Mouse (Mus musculus) testis, adult 2 months (tissue): Measurements from ENCODE around the gene Gm28051. TPM values are rescaled to one million over a fixed set of nuclear protein-coding genes. Genes with fewer than 3 reads are reported as not detected.

Source experiments
- H3K27ac ChIP-seq: fragments of 200-500 bp; 2 replicates; pipeline ENCODE4 v1.5.1; 2012; ENCODE audit warnings: low read depth, low read length; ENCODE audit not compliant: control insufficient read depth, insufficient read depth
- H3K27me3 ChIP-seq: fragments of 200-500 bp; 2 replicates; pipeline ENCODE4 v1.6.1; 2012; ENCODE audit warnings: mild to moderate bottlenecking, low read length, moderate library complexity; ENCODE audit not compliant: control insufficient read depth, insufficient read depth
- H3K36me3 ChIP-seq: fragments of 200-500 bp; 2 replicates; pipeline ENCODE4 v1.6.1; 2012; ENCODE audit warnings: mild to moderate bottlenecking, low read length; ENCODE audit not compliant: control insufficient read depth, insufficient read depth
- H3K4me1 ChIP-seq: fragments of 200-500 bp; 2 replicates; pipeline ENCODE4 v1.6.1; 2012; ENCODE audit warnings: low read length; ENCODE audit not compliant: control insufficient read depth, insufficient read depth
- H3K4me3 ChIP-seq: fragments of 200-500 bp; 2 replicates; pipeline ENCODE4 v1.5.1; 2012; ENCODE audit warnings: low read depth, mild to moderate bottlenecking, low read length, moderate library complexity, mixed read lengths; ENCODE audit not compliant: control insufficient read depth
- CTCF ChIP-seq: fragments of 200-500 bp; IDR thresholded peaks from 2 replicates; pipeline ENCODE4 v1.5.1; 2012; ENCODE audit warnings: low read depth, mild to moderate bottlenecking, inconsistent platforms, low read length, moderate library complexity; ENCODE audit not compliant: control insufficient read depth, insufficient read depth, insufficient replicate concordance
- POLR2A ChIP-seq: fragments of 200-500 bp; IDR thresholded peaks from 2 replicates; pipeline ENCODE4 v1.6.1; 2012; ENCODE audit warnings: low read depth, mild to moderate bottlenecking, inconsistent platforms, low read length, moderate library complexity; ENCODE audit not compliant: control insufficient read depth
- polyA plus RNA-seq: library from polyadenylated mRNA; depleted of rRNA; stranded (reverse); fragments of >200 nt; gene quantifications from 2 replicates; pipeline ENCODE4 v1.2.3, GENCODE M21; 2012

Gene Gm28051
- polyA plus RNA-seq, 1 experiment: 3.6 TPM

DNA sequence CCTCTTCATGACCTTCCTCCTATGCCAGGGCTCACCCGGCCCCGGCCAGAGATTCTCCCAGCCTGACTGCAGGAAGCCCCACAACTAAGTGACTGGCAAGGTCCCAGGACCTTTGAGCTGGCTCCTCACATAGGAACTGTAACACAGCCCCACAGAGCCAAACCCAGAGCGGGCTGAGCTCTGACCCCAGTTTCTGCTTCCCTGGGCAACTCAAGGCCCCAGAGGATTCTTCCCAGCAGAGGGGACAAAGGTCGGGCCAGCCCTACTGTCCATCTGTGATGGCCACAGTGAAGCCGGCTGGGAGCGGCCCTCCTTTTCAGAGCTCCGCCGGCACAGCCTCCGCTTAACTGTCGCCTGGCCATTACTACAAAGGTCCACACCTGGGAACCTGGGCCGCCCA lies 66.4 kb downstream of the Gm28051 start:
- no peak overlapping the region for H3K4me3 ChIP-seq
- no peaks in the 10 kb centered on the region for H3K36me3 ChIP-seq
- H3K4me1 ChIP-seq: peaks cover 6% of the 10 kb centered on the region
- no peak overlapping the region for H3K27ac ChIP-seq
- no peak for TF ChIP-seq CTCF
- H3K27me3 ChIP-seq: no peaks in the 10 kb centered on the region

DNA sequence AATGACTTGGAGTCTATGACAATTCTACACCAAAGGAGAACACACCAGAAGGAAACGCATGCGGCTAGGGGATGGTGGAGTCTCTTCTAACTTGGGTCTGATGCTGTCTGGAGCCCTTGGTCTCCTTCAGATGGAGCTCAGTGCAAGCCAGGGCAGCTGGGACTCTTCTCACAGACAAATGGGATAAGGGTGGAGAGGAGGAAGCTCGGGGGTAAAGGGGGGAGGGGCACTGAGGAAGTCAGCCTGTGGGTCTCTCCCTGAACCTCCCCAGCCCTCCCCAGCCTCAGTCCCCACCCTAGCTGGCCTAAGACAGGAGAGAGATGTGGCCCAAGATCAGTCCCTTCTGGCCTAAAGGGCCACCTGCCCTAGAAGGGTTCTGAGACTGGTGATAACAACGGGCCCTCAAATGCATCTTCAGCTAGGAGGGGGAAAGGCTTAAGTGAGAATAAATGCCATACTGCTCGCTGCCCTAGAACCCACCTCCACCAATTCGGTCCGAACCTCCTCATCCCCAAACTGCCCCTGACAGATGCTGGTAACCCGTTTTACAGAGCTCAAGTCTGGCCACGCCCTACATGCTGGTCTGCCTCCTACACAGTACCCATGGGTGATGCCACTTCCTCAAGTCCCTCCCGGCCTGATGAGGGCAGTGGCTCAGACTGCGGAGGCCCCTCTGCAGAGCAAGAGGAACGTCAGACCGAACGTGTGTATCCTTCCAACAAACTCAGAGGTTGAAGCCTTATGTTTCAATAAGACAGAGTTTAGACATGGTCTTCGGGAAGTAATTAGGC lies 67.6 kb downstream of the Gm28051 start:
- Histone ChIP-seq H3K27ac (no peak overlapping the region), H3K4me3 (no peak overlapping the region), H3K36me3 (no peaks in the 10 kb centered on the region), H3K27me3 (no peaks in the 10 kb centered on the region), H3K4me1 (peaks cover 2% of the 10 kb centered on the region; the same call in 1 of the 2 replicates)
- TF ChIP-seq CTCF: no peak
- no peak for TF ChIP-seq POLR2A

DNA sequence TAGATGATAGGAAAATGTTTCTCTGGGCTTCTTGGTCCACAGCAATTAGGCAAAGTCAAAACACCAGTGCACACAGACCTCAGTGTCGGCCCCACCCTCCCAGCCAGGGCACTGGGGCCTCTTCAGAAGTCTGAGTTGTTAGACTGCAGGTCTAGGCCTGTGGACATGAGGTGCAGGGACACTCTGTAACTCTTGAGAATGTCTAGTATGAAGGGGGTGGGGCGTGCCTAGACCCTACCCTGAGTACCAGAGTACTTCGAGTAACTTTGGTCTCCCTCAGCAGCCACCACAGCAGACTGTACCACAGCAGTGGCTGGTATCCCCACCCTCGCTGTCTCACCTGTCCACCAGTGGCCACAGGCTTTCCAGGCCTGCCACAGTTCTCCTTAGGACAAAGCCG lies 71.2 kb downstream of the Gm28051 start:
- Histone ChIP-seq H3K4me3 (no peak overlapping the region), H3K27me3 (no peaks in the 10 kb centered on the region), H3K27ac (no peak overlapping the region), H3K4me1 (peaks cover 5% of the 10 kb centered on the region; the same call in 1 of the 2 replicates), H3K36me3 (no peaks in the 10 kb centered on the region)
- TF ChIP-seq CTCF: no peak
- no peak for TF ChIP-seq POLR2A

DNA sequence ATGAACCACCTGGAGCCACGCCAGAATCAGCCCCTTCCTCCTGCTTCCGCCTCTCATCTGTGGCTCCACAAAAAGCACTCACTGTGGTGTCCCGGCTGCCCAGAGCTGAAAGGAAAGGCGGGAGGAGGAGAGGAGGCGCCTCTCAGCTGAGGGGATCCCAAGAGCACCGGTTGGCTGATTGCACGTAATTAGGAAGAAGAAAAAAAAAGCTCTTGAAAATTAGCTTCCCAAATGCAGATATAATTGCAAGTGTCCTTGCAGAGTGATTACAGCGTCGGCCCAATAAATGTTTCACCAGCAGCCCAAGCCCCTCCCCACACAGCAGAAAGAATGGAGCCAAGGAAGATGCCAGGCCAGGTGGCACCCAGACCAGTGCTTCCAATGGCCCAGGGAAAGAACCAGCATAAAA lies 72.0 kb downstream of the Gm28051 start:
- no peak overlapping the region for H3K4me3 ChIP-seq
- no peak overlapping the region for H3K27ac ChIP-seq
- no peaks in the 10 kb centered on the region for H3K27me3 ChIP-seq
- no peaks in the 10 kb centered on the region for H3K36me3 ChIP-seq
- TF ChIP-seq CTCF (no peak), POLR2A (no peak)
- peaks cover 9% of the 10 kb centered on the region for H3K4me1 ChIP-seq

DNA sequence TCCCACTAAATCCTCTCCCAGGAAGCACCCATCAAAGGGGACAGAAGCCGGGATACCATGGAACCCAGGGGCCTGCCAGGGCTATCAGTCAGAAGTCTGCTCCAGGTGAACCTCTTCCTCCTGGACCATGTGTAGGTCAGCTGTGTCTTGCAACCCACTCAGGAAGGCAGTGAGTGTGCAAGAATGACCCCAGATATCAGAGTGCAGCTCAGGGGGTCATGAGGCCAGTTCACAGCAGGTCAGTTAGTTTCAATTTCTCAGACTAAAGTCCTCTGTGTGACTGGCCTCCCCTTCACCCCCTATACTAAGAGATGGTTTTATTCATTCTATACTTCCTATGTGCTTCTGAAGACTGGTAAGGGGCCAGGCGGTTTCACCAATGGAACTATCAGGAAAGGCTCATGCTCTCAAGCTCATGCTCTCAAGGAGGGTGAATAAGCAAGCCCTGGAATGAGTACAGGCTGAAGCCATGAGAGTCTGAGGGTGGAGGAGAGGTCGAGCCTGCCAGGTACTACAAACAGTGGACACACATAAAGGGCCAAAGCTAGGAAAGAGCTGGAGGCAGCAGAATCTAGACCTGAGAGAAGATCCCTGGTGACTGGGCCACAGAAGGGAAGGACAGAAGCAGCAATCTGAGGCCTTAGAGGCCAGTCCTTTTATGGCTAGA lies 72.7 kb downstream of the Gm28051 start:
- TF ChIP-seq POLR2A (no peak), CTCF (no peak)
- no peaks in the 10 kb centered on the region for H3K27me3 ChIP-seq
- no peak overlapping the region for H3K27ac ChIP-seq
- no peaks in the 10 kb centered on the region for H3K36me3 ChIP-seq
- peaks cover 9% of the 10 kb centered on the region for H3K4me1 ChIP-seq
- H3K4me3 ChIP-seq: no peak overlapping the region

DNA sequence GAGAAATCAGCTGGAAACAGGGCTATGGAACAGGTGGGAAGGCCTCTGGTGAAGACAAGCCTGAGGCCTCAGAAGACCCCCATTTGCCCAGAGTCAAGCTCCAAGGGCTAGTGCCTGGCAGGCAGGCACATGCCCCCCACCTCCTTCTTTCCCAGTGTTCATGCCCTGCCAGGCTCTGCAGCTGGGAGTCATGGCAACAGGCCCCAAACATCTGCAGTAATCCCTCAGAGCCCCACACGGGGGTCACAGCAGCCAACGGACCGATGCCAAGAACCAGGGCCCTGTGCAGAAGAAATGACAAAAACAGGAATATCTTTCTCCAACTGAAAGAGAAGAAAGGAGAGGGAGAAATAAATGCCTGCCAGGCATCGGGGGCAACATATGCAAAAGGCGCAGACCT lies 73.6 kb downstream of the Gm28051 start:
- Histone ChIP-seq H3K27ac (no peak overlapping the region), H3K36me3 (no peaks in the 10 kb centered on the region), H3K4me3 (no peak overlapping the region), H3K4me1 (peaks cover 12% of the 10 kb centered on the region), H3K27me3 (no peaks in the 10 kb centered on the region)
- TF ChIP-seq CTCF (no peak), POLR2A (no peak)

DNA sequence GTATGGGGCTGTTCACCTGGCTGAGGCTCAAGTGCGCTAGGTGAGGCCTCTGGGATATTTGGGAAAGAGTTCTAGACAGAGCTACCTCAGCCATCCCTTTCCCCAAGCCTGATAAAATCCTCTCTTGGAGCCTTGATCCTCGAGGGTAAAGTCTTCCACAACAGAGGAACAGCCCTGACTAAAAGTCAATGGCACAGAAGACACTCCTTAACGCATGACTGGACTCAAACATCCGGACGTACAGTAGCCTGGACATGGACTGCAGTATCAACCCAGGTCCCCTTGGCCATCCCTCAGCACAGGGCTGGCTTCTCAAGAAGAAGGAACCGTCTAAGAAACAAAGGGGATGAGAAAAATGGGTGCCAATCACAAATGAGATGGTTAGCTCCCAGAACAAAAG lies 74.1 kb downstream of the Gm28051 start:
- no peaks in the 10 kb centered on the region for H3K27me3 ChIP-seq
- no peaks in the 10 kb centered on the region for H3K36me3 ChIP-seq
- TF ChIP-seq CTCF (no peak), POLR2A (no peak)
- H3K27ac ChIP-seq: no peak overlapping the region
- peaks cover 12% of the 10 kb centered on the region for H3K4me1 ChIP-seq
- H3K4me3 ChIP-seq: no peak overlapping the region
